Mouse (Mus musculus) lung, postnatal 0 days (tissue): ENCODE measurements at regions not wholly inside any gene's neighbourhood (a gene's known extent, or its start where the extent isn't known, plus 50 kb on each side); places are given as distances from the start of the nearest gene placed in this dataset.

Experiments used
- CTCF ChIP-seq: IDR thresholded peaks from 2 replicates; pipeline ENCODE4 v1.5.1; 2016; ENCODE audit warnings: antibody characterized with exemption, mild to moderate bottlenecking
- EP300 ChIP-seq: IDR thresholded peaks from 2 replicates; pipeline ENCODE4 v1.6.1; 2016; ENCODE audit warnings: antibody characterized with exemption, mild to moderate bottlenecking, control low read depth

- TF ChIP-seq CTCF (no peak), EP300 (no peak)
Measured at GRCm38 (mm10) chr3:144376463-144377402, 171.7 kb upstream of the Lmo4 start.
